Mouse (Mus musculus): ENCODE measurements at regions not wholly inside any gene's neighbourhood (a gene's known extent, or its start where the extent isn't known, plus 50 kb on each side); places are given as distances from the start of the nearest gene placed in this dataset.

DNA sequence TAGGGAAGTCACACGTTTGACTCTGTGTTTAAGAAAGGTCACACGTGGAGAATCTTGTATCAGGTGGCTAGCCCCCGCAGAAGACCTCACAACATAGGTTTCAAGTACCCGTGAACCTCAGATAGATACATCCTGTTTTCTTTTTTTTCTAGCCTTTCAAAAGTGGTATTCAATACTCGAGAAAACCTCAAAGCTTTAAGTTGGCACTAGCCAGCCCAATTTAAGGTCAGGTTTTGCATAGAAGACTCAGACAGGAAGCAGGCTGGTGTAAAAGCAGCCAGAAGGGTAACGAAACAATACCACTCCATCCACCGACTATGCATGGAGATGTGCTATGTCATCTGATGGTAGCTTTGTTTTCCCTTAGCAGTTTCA is 174.8 kb upstream of the Cxcr4 start:
- H3K4me3 ChIP-seq (ENCODE audit: low read depth, low read length), result no peak overlapping the region
- H3K9ac ChIP-seq (replicated peaks; ENCODE audit: low read depth, low read length), result no peak overlapping the region
- WGBS, result 64% methylated on average over 7 of the region's 7 CpGs
- H3K27me3 ChIP-seq (ENCODE audit: control insufficient read depth, insufficient read depth, low read length), result no peaks in the 10 kb centered on the region
- no peak for DNase-seq (ENCODE audit: low spot score)
- no peaks in the 10 kb centered on the region for H3K9me3 ChIP-seq (replicated peaks; ENCODE audit: control insufficient read depth, low read length)
- H3K4me1 ChIP-seq (ENCODE audit: control insufficient read depth, insufficient read depth), result no peaks in the 10 kb centered on the region
- TF ChIP-seq CTCF (IDR thresholded peaks at IDR 0.05; ENCODE audit: low read depth) (no peak), EP300 (IDR thresholded peaks at IDR 0.05; ENCODE audit: low read depth) (no peak)
- H3K27ac ChIP-seq (ENCODE audit: low read depth), result no peak overlapping the region
- ATAC-seq (ENCODE audit: insufficient read depth, low read depth), result no peak
- H3K36me3 ChIP-seq (replicated peaks; ENCODE audit: control insufficient read depth, insufficient read depth, low read length), result no peaks in the 10 kb centered on the region
- no peak overlapping the region for H3K4me2 ChIP-seq (ENCODE audit: low read depth, low read length)

DNA sequence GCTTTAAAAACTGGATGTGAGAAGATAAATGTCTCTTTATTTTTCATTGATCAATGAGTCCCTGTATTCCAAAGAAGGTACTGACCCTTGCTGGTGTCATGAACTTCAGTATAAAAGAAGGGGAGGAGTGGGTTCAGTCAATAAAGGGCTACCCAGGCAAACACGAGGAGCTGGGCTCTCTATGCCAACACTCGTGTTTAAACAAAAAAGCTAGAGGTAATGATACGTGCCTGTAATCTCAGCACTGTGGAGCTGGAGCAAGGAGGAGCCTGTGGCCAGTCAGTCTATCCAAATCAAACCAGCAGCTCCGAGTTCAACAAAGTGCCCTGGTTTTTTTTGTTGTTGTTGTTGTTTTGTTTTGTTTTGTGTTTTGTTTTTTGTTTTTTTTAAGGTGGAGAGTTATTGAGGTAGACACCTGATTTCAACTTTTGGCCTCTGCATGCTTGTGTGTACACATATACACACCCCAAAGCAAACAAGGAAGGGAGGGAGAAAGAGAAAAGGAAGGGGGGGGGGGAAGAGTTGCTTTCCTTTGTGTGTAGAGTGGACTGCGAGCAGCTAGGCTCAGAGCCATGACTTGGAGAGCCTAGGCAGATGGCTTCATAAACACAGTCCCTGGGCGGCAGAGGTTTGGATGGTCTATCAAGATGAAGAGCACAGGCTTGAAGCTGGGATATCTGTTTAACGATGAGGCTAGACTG is 174.2 kb upstream of the Cxcr4 start:
- DNase-seq (ENCODE audit: low spot score) (no peak), ATAC-seq (ENCODE audit: insufficient read depth, low read depth) (no peak)
- no peaks in the 10 kb centered on the region for H3K9me3 ChIP-seq (replicated peaks; ENCODE audit: control insufficient read depth, low read length)
- 59% methylated on average over 7 of the region's 7 CpGs for WGBS
- no peaks in the 10 kb centered on the region for H3K27me3 ChIP-seq (ENCODE audit: control insufficient read depth, insufficient read depth, low read length)
- TF ChIP-seq EP300 (IDR thresholded peaks at IDR 0.05; ENCODE audit: low read depth), result no peak
- no peak for TF ChIP-seq CTCF (IDR thresholded peaks at IDR 0.05; ENCODE audit: low read depth)
- no peak overlapping the region for H3K4me2 ChIP-seq (ENCODE audit: low read depth, low read length)
- no peak overlapping the region for H3K4me3 ChIP-seq (ENCODE audit: low read depth, low read length)
- H3K4me1 ChIP-seq (ENCODE audit: control insufficient read depth, insufficient read depth), result no peaks in the 10 kb centered on the region
- no peak overlapping the region for H3K9ac ChIP-seq (replicated peaks; ENCODE audit: low read depth, low read length)
- no peak overlapping the region for H3K27ac ChIP-seq (ENCODE audit: low read depth)
- H3K36me3 ChIP-seq (replicated peaks; ENCODE audit: control insufficient read depth, insufficient read depth, low read length), result no peaks in the 10 kb centered on the region

DNA sequence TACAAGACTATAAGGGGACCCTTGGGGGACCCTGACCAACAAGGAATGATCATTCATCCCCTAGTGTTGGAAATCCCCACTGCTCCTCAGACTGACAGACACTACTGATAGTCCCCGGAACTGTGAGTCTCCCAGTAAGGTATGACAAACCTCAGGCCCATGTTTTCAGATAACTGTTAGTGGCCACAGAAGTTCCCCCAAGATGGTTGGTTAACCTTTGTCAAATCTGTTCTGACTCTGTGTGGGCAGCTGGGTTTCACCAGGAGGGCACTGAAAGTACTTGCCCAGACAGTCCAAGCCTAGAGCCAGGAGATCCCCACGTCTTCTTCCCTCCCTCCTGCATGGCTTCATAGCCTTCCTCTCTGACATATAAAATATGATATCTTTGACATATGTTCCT is 173.5 kb upstream of the Cxcr4 start:
- Histone ChIP-seq H3K27me3 (ENCODE audit: control insufficient read depth, insufficient read depth, low read length) (no peaks in the 10 kb centered on the region), H3K9me3 (replicated peaks; ENCODE audit: control insufficient read depth, low read length) (no peaks in the 10 kb centered on the region), H3K4me3 (ENCODE audit: low read depth, low read length) (no peak overlapping the region), H3K9ac (replicated peaks; ENCODE audit: low read depth, low read length) (no peak overlapping the region), H3K36me3 (replicated peaks; ENCODE audit: control insufficient read depth, insufficient read depth, low read length) (no peaks in the 10 kb centered on the region), H3K27ac (ENCODE audit: low read depth) (no peak overlapping the region), H3K4me2 (ENCODE audit: low read depth, low read length) (no peak overlapping the region), H3K4me1 (ENCODE audit: control insufficient read depth, insufficient read depth) (no peaks in the 10 kb centered on the region)
- DNase-seq (ENCODE audit: low spot score) (no peak), ATAC-seq (ENCODE audit: insufficient read depth, low read depth) (no peak)
- 55% methylated on average over 2 of the region's 2 CpGs for WGBS
- TF ChIP-seq EP300 (IDR thresholded peaks at IDR 0.05; ENCODE audit: low read depth) (no peak), CTCF (IDR thresholded peaks at IDR 0.05; ENCODE audit: low read depth) (no peak)

DNA sequence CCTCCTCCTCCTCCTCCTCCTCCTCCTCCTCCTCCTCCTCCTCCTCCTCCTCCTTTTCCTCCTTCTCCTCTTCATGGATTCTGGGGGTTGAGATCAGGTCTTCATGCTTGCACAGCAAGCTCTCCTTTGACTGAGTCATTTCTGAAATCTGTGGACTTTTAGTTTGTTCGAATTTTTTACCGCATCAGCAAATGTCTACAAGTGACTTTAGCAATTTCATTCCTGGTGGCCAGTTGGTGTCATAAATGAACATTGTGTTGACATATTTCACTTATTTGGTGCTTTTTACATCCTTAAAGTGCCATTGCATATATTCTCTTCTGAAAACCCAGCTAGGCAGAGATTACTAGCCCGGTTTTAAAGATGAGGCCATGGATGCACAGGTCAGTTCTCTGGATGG is 173.0 kb upstream of the Cxcr4 start:
- H3K4me3 ChIP-seq (ENCODE audit: low read depth, low read length), result no peak overlapping the region
- no peaks in the 10 kb centered on the region for H3K36me3 ChIP-seq (replicated peaks; ENCODE audit: control insufficient read depth, insufficient read depth, low read length)
- no peaks in the 10 kb centered on the region for H3K9me3 ChIP-seq (replicated peaks; ENCODE audit: control insufficient read depth, low read length)
- no peak overlapping the region for H3K27ac ChIP-seq (ENCODE audit: low read depth)
- 90% methylated on average over 3 of the region's 3 CpGs for WGBS
- DNase-seq (ENCODE audit: low spot score) (no peak), ATAC-seq (ENCODE audit: insufficient read depth, low read depth) (no peak)
- H3K9ac ChIP-seq (replicated peaks; ENCODE audit: low read depth, low read length), result no peak overlapping the region
- H3K27me3 ChIP-seq (ENCODE audit: control insufficient read depth, insufficient read depth, low read length), result no peaks in the 10 kb centered on the region
- no peak overlapping the region for H3K4me2 ChIP-seq (ENCODE audit: low read depth, low read length)
- no peaks in the 10 kb centered on the region for H3K4me1 ChIP-seq (ENCODE audit: control insufficient read depth, insufficient read depth)
- no peak for TF ChIP-seq EP300 (IDR thresholded peaks at IDR 0.05; ENCODE audit: low read depth)
- TF ChIP-seq CTCF (IDR thresholded peaks at IDR 0.05; ENCODE audit: low read depth), result no peak

DNA sequence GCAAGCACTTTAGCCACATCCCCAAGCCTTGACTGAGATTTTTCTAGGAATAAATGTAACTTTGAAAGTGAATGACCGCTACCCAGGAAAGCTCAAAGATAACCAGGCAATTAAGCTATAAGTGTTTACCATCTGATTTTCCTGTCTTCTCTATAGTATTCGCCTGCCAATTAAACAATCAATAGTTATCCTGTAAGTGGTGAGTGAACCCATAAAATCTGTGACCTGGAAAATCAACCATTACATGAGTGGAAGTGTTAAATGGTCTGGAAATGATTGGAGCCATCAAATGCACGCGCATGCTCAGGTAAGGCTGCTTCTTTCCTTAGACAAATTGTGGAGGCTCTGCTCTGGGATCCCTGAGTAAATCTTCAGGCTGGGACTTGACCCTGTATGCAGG is 170.8 kb upstream of the Cxcr4 start:
- Histone ChIP-seq H3K4me3 (ENCODE audit: low read depth, low read length) (no peak overlapping the region), H3K36me3 (replicated peaks; ENCODE audit: control insufficient read depth, insufficient read depth, low read length) (no peaks in the 10 kb centered on the region), H3K9me3 (replicated peaks; ENCODE audit: control insufficient read depth, low read length) (no peaks in the 10 kb centered on the region), H3K27me3 (ENCODE audit: control insufficient read depth, insufficient read depth, low read length) (no peaks in the 10 kb centered on the region), H3K27ac (ENCODE audit: low read depth) (no peak overlapping the region), H3K4me2 (ENCODE audit: low read depth, low read length) (no peak overlapping the region), H3K9ac (replicated peaks; ENCODE audit: low read depth, low read length) (no peak overlapping the region), H3K4me1 (ENCODE audit: control insufficient read depth, insufficient read depth) (no peaks in the 10 kb centered on the region)
- no peak for DNase-seq (ENCODE audit: low spot score)
- TF ChIP-seq CTCF (IDR thresholded peaks at IDR 0.05; ENCODE audit: low read depth), result no peak
- no peak for TF ChIP-seq EP300 (IDR thresholded peaks at IDR 0.05; ENCODE audit: low read depth)
- WGBS, result 85% methylated on average over 4 of the region's 4 CpGs
- no peak for ATAC-seq (ENCODE audit: insufficient read depth, low read depth)

DNA sequence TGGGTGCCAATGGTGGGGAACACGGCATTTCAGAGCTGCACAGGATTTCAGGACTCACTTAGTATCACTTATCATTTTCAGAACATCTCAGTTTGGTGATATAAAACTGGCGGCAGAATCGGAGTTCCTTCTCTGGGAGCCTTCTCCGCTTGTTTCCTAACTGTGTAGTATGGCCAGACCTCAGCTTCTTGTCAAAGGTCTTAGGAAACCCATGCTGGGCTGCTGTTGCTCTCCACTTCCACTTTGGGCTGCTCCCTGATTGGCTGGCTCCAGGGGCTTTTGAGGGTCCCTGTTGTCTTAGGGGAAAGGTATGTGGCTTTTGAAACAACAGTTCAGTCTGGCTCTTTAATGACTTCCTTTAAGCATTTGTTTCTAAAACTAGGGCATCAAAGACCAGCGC is 170.0 kb upstream of the Cxcr4 start:
- TF ChIP-seq EP300 (IDR thresholded peaks at IDR 0.05; ENCODE audit: low read depth) (no peak), CTCF (IDR thresholded peaks at IDR 0.05; ENCODE audit: low read depth) (no peak)
- DNase-seq (ENCODE audit: low spot score), result no peak
- no peak overlapping the region for H3K27ac ChIP-seq (ENCODE audit: low read depth)
- WGBS, result 63% methylated on average over 5 of the region's 5 CpGs
- ATAC-seq (ENCODE audit: insufficient read depth, low read depth), result no peak
- no peak overlapping the region for H3K9ac ChIP-seq (replicated peaks; ENCODE audit: low read depth, low read length)
- no peak overlapping the region for H3K4me2 ChIP-seq (ENCODE audit: low read depth, low read length)
- H3K4me3 ChIP-seq (ENCODE audit: low read depth, low read length), result no peak overlapping the region
- H3K4me1 ChIP-seq (ENCODE audit: control insufficient read depth, insufficient read depth), result no peaks in the 10 kb centered on the region
- no peaks in the 10 kb centered on the region for H3K9me3 ChIP-seq (replicated peaks; ENCODE audit: control insufficient read depth, low read length)
- no peaks in the 10 kb centered on the region for H3K27me3 ChIP-seq (ENCODE audit: control insufficient read depth, insufficient read depth, low read length)
- no peaks in the 10 kb centered on the region for H3K36me3 ChIP-seq (replicated peaks; ENCODE audit: control insufficient read depth, insufficient read depth, low read length)

Measured in heart, postnatal 0 days (tissue).